In genomic region chr3:90589390-90589789, GRCm38 (mm10) we compare ENCODE assay signal across 14 mouse cellular contexts. TPM values are rescaled to one million over a fixed set of nuclear protein-coding genes. Genes with fewer than 3 reads are reported as not detected.
DNase-seq lines count a peak whose midpoint lies in the region; ATAC-seq lines count a peak whose summit lies in the region.
"Had no signal": no experiment of that assay in that cellular context is flagged by ENCODE, and none has a peak within 500 bp of the region (broad histone marks: within the 10 kb centered on the region; RNA-seq: fewer than 3 reads in every experiment).

No protein-coding gene starts in this region.

- H3K9me3 ChIP-seq in hindbrain, embryonic 11.5 days (ENCODE audit: control insufficient read depth, low read length): no peaks in the 10 kb centered on the region; the same call in 1 of the 2 replicates
- H3K9me3 ChIP-seq: midbrain, embryonic 15.5 days had no signal

- peak; percentile 45 for ATAC-seq in common myeloid progenitor, adult 5-6 weeks (replicated peaks; ENCODE audit: low read depth, poor library complexity, severe bottlenecking)
- no peak for ATAC-seq in hindbrain, embryonic 11.5 days (ENCODE audit: low FRiP score)
- no peak for ATAC-seq in frontal cortex, adult (ENCODE audit: low TSS enrichment)
- ATAC-seq: midbrain, embryonic 15.5 days had no signal

- no peak overlapping the region for H3K9ac ChIP-seq in hindbrain, embryonic 11.5 days (ENCODE audit: low read depth, low read length)
- H3K9ac ChIP-seq: lung, embryonic 14.5 days; midbrain, embryonic 15.5 days had no signal

- no peaks in the 10 kb centered on the region for H3K36me3 ChIP-seq in hindbrain, embryonic 11.5 days (ENCODE audit: control insufficient read depth, insufficient read depth, low read length)
- H3K36me3 ChIP-seq: midbrain, embryonic 15.5 days had no signal

- peak; percentile 28 to 32 for DNase-seq in spleen, postnatal 36 days (ENCODE audit: low spot score in 2 of 2)
- no peak for DNase-seq in spleen, postnatal 4 days (ENCODE audit: low spot score in 2 of 2)
- DNase-seq in natural killer cell, adult 2 months (ENCODE audit: low spot score in 2 of 2): peak; percentile 63 to 69
- DNase-seq in hindbrain, embryonic 11.5 days (ENCODE audit: low spot score): no peak
- DNase-seq in spleen, postnatal 14 days (ENCODE audit: low spot score in 2 of 2): no peak
- DNase-seq: adrenal gland, postnatal 25 days; cerebellum, adult 9-10 months; kidney, postnatal 10 days; lung, embryonic 14.5 days had no signal

- WGBS in hindbrain, embryonic 11.5 days: 81% methylated on average over 6 of the region's 6 CpGs

- no peaks in the 10 kb centered on the region for H3K4me1 ChIP-seq in hindbrain, embryonic 11.5 days (replicated peaks; ENCODE audit: control insufficient read depth, insufficient read depth, low read length)
- H3K4me1 ChIP-seq: midbrain, embryonic 15.5 days had no signal

- no peak overlapping the region for H3K4me3 ChIP-seq in hindbrain, embryonic 11.5 days (ENCODE audit: low read depth, low read length)
- H3K4me3 ChIP-seq: midbrain, embryonic 15.5 days had no signal

- H3K4me2 ChIP-seq in hindbrain, embryonic 11.5 days (replicated peaks; ENCODE audit: low read depth, low read length): no peak overlapping the region
- H3K4me2 ChIP-seq: lung, embryonic 14.5 days; midbrain, embryonic 15.5 days had no signal

- no peaks in the 10 kb centered on the region for H3K27me3 ChIP-seq in hindbrain, embryonic 11.5 days (ENCODE audit: control insufficient read depth, insufficient read depth, low read length)
- H3K27me3 ChIP-seq: midbrain, embryonic 15.5 days had no signal

- H3K27ac ChIP-seq in hindbrain, embryonic 11.5 days (ENCODE audit: low read depth, low read length): no peak overlapping the region
- H3K27ac ChIP-seq: midbrain, embryonic 15.5 days had no signal

RNA-seq across cellular contexts. Expression of gene S100a2, which starts 0.7 kb away (rescaled TPM):
- not detected in 2 replicates for total RNA-seq in common myeloid progenitor, adult 5-6 weeks (2017)
- polyA plus RNA-seq in hindbrain, embryonic 11.5 days (2014; fragmentation: Nextera tagmentation; extraction: Ambion mirVana): not detected in 2 replicates
- total RNA-seq: adrenal gland, postnatal 25 days had no signal
- polyA plus RNA-seq: heart, postnatal 0 days; lung, embryonic 14.5 days; midbrain, embryonic 15.5 days; stomach, embryonic 14.5 days had no signal

RNA-seq across cellular contexts. Expression of gene Gm42674, which starts 12.3 kb away (rescaled TPM):
- total RNA-seq in common myeloid progenitor, adult 5-6 weeks (2017): not detected in 2 replicates
- not detected in 2 replicates for polyA plus RNA-seq in hindbrain, embryonic 11.5 days (2014; fragmentation: Nextera tagmentation; extraction: Ambion mirVana)
- total RNA-seq: adrenal gland, postnatal 25 days had no signal
- polyA plus RNA-seq: heart, postnatal 0 days; lung, embryonic 14.5 days; midbrain, embryonic 15.5 days; stomach, embryonic 14.5 days had no signal

RNA-seq across cellular contexts. Expression of gene S100a4, which starts 14.2 kb away (rescaled TPM):
- 15.1 and 35.7 TPM in 2 replicates for total RNA-seq in common myeloid progenitor, adult 5-6 weeks (2017)
- 0.91 and 1.4 TPM in 2 replicates for polyA plus RNA-seq in hindbrain, embryonic 11.5 days (2014; fragmentation: Nextera tagmentation; extraction: Ambion mirVana)

RNA-seq across cellular contexts. Expression of gene S100a5, which starts 18.9 kb away (rescaled TPM):
- total RNA-seq in common myeloid progenitor, adult 5-6 weeks (2017): not detected in 2 replicates
- not detected in 2 replicates for polyA plus RNA-seq in hindbrain, embryonic 11.5 days (2014; fragmentation: Nextera tagmentation; extraction: Ambion mirVana)
- total RNA-seq: adrenal gland, postnatal 25 days had no signal
- polyA plus RNA-seq: heart, postnatal 0 days; lung, embryonic 14.5 days; midbrain, embryonic 15.5 days had no signal

RNA-seq across cellular contexts. Expression of gene S100a6, which starts 23.3 kb away (rescaled TPM):
- 8.0 and 14.7 TPM in 2 replicates for total RNA-seq in common myeloid progenitor, adult 5-6 weeks (2017)
- polyA plus RNA-seq in hindbrain, embryonic 11.5 days (2014; fragmentation: Nextera tagmentation; extraction: Ambion mirVana): 23.5 and 25.9 TPM in 2 replicates

Comparison
In these comparisons a context has a peak if more than half of its experiments do, and no peak if none do; other contexts are left out.
1. DNase-seq: peak in spleen, postnatal 36 days (2 of 2) and natural killer cell, adult 2 months (2 of 2); none in spleen, postnatal 4 days (0 of 2), hindbrain, embryonic 11.5 days (single experiment) and spleen, postnatal 14 days (0 of 2).